Mouse (Mus musculus) lung, embryonic 16.5 days (tissue): ENCODE measurements around the gene Capza2. TPM values are rescaled to one million over a fixed set of nuclear protein-coding genes. Genes with fewer than 3 reads are reported as not detected.

ENCODE experiments used
- ATAC-seq: fragments of 200-750 bp; cut with Nextera tagmentation; 2 replicates; pipeline ENCODE4 v1.8.0; 2017; ENCODE audit warnings: low read depth, mild to moderate bottlenecking, moderate library complexity
- H3K27ac ChIP-seq: fragments of 300-500 bp; sonication (generic); 2 replicates; pipeline ENCODE4 v1.5.1; 2014; ENCODE audit warnings: mild to moderate bottlenecking, control low read depth, low read length
- H3K27me3 ChIP-seq: fragments of 300-500 bp; sonication (generic); 2 replicates; pipeline ENCODE4 v1.6.1; 2014; ENCODE audit warnings: low read depth, low read length, mixed read lengths; ENCODE audit not compliant: control insufficient read depth, insufficient read depth
- H3K36me3 ChIP-seq: fragments of 300-500 bp; sonication (generic); 2 replicates; pipeline ENCODE4 v1.6.1; 2014; ENCODE audit warnings: low read length; ENCODE audit not compliant: control insufficient read depth, insufficient read depth
- H3K4me1 ChIP-seq: fragments of 300-500 bp; sonication (generic); replicated peaks from 2 replicates; pipeline ENCODE4 v1.6.1; 2014; ENCODE audit warnings: low read length, mixed read lengths; ENCODE audit not compliant: control insufficient read depth, insufficient read depth
- H3K4me2 ChIP-seq: fragments of 300-500 bp; sonication (generic); 2 replicates; pipeline ENCODE4 v1.6.1; 2014; ENCODE audit warnings: low read depth, low read length, control low read depth
- H3K4me3 ChIP-seq: fragments of 300-500 bp; sonication (generic); 2 replicates; pipeline ENCODE4 v1.5.1; 2014; ENCODE audit warnings: mild to moderate bottlenecking, low read length, control low read depth
- H3K9ac ChIP-seq: fragments of 300-500 bp; sonication (generic); 2 replicates; pipeline ENCODE4 v1.6.1; 2014; ENCODE audit warnings: low read length, control low read depth
- H3K9me3 ChIP-seq: fragments of 300-500 bp; sonication (generic); 2 replicates; pipeline ENCODE4 v1.6.1; 2016; ENCODE audit warnings: low read length; ENCODE audit not compliant: control insufficient read depth
- WGBS: fragments of 180-500 bp; shearing (Covaris S2); extraction: QIAGEN DNeasy Blood & Tissue Kit; methylation state at CpG from one replicate; pipeline ENCODE4 v1.1.7; 2014; 5-methylcytosine and 5-hydroxymethylcytosine counted together
- polyA plus RNA-seq: library from polyadenylated mRNA; unstranded; fragments of >200 nt; fragmentation: Nextera tagmentation; extraction: Ambion mirVana; gene quantifications from 2 replicates; pipeline ENCODE4 v1.2.1, GENCODE M21; 2015

The Capza2 gene
- polyA plus RNA-seq, 1 experiment from 2014 or later: 241 TPM

GRCm38 (mm10) chr6:17666024-17666423, 30.0 kb downstream of the Capza2 start:
- Histone ChIP-seq H3K4me3 (no peak overlapping the region), H3K4me1 (no peaks in the 10 kb centered on the region), H3K9me3 (no peaks in the 10 kb centered on the region), H3K9ac (no peak overlapping the region), H3K27me3 (no peaks in the 10 kb centered on the region), H3K4me2 (no peak overlapping the region), H3K27ac (no peak overlapping the region), H3K36me3 (peaks cover 43% of the 10 kb centered on the region)
- ATAC-seq: no peak

GRCm38 (mm10) chr6:17667813-17668212, 31.8 kb downstream of the Capza2 start:
- no peak for ATAC-seq
- Histone ChIP-seq H3K9me3 (no peaks in the 10 kb centered on the region), H3K36me3 (peaks cover 34% of the 10 kb centered on the region), H3K9ac (no peak overlapping the region), H3K27me3 (no peaks in the 10 kb centered on the region), H3K4me3 (no peak overlapping the region), H3K27ac (no peak overlapping the region), H3K4me2 (no peak overlapping the region), H3K4me1 (no peaks in the 10 kb centered on the region)
- WGBS: 87% methylated on average over 3 of the region's 3 CpGs

- 95% methylated on average over 12 of the region's 12 CpGs for WGBS
- Histone ChIP-seq H3K9me3 (no peaks in the 10 kb centered on the region), H3K36me3 (peaks cover 29% of the 10 kb centered on the region), H3K27me3 (no peaks in the 10 kb centered on the region), H3K4me2 (no peak overlapping the region), H3K4me3 (no peak overlapping the region), H3K4me1 (no peaks in the 10 kb centered on the region), H3K9ac (no peak overlapping the region), H3K27ac (no peak overlapping the region)
- ATAC-seq: no peak
These were observed 32.3 kb downstream of the Capza2 start for GRCm38 (mm10) chr6:17668334-17668733.

GRCm38 (mm10) chr6:17669826-17670225, 33.8 kb downstream of the Capza2 start:
- no peaks in the 10 kb centered on the region for H3K27me3 ChIP-seq
- H3K36me3 ChIP-seq: peaks cover 24% of the 10 kb centered on the region
- no peak overlapping the region for H3K4me2 ChIP-seq
- no peaks in the 10 kb centered on the region for H3K9me3 ChIP-seq
- no peaks in the 10 kb centered on the region for H3K4me1 ChIP-seq
- 71% methylated on average over 2 of the region's 2 CpGs for WGBS
- ATAC-seq: no peak
- no peak overlapping the region for H3K9ac ChIP-seq
- no peak overlapping the region for H3K27ac ChIP-seq
- no peak overlapping the region for H3K4me3 ChIP-seq

GRCm38 (mm10) chr6:17675019-17675756, 39.2 kb downstream of the Capza2 start:
- peak; percentile 79 for ATAC-seq
- Histone ChIP-seq H3K4me1 (no peaks in the 10 kb centered on the region), H3K27me3 (no peaks in the 10 kb centered on the region), H3K9me3 (no peaks in the 10 kb centered on the region), H3K4me3 (no peak overlapping the region), H3K9ac (no peak overlapping the region), H3K36me3 (no peaks in the 10 kb centered on the region), H3K27ac (no peak overlapping the region), H3K4me2 (0 out of 2 replicates have a peak overlapping the region, but pooled peaks have one; percentile 10)
- 22% methylated on average over 12 of the region's 12 CpGs for WGBS

GRCm38 (mm10) chr6:17677008-17677407, 41.0 kb downstream of the Capza2 start:
- no peak for ATAC-seq
- H3K9me3 ChIP-seq: no peaks in the 10 kb centered on the region
- no peak overlapping the region for H3K4me2 ChIP-seq
- no peaks in the 10 kb centered on the region for H3K4me1 ChIP-seq
- H3K4me3 ChIP-seq: no peak overlapping the region
- H3K27me3 ChIP-seq: no peaks in the 10 kb centered on the region
- H3K9ac ChIP-seq: no peak overlapping the region
- H3K36me3 ChIP-seq: no peaks in the 10 kb centered on the region
- no peak overlapping the region for H3K27ac ChIP-seq
- WGBS: 73% methylated on average over 2 of the region's 2 CpGs

GRCm38 (mm10) chr6:17680266-17680925, 44.4 kb downstream of the Capza2 start:
- WGBS: 78% methylated on average over 6 of the region's 6 CpGs
- no peaks in the 10 kb centered on the region for H3K36me3 ChIP-seq
- H3K4me3 ChIP-seq: no peak overlapping the region
- ATAC-seq: no peak
- no peak overlapping the region for H3K9ac ChIP-seq
- H3K4me2 ChIP-seq: no peak overlapping the region
- H3K27ac ChIP-seq: no peak overlapping the region
- H3K4me1 ChIP-seq: no peaks in the 10 kb centered on the region
- no peaks in the 10 kb centered on the region for H3K27me3 ChIP-seq
- H3K9me3 ChIP-seq: no peaks in the 10 kb centered on the region

- Histone ChIP-seq H3K4me1 (no peaks in the 10 kb centered on the region), H3K9ac (no peak overlapping the region), H3K36me3 (no peaks in the 10 kb centered on the region), H3K27ac (no peak overlapping the region), H3K4me3 (no peak overlapping the region), H3K4me2 (no peak overlapping the region), H3K9me3 (no peaks in the 10 kb centered on the region), H3K27me3 (no peaks in the 10 kb centered on the region)
- no peak for ATAC-seq
- WGBS: 92% methylated on average over 8 of the region's 8 CpGs
These were observed 45.8 kb downstream of the Capza2 start for GRCm38 (mm10) chr6:17681810-17682209.

- H3K36me3 ChIP-seq: no peaks in the 10 kb centered on the region
- H3K9ac ChIP-seq: no peak overlapping the region
- H3K9me3 ChIP-seq: peaks cover 2% of the 10 kb centered on the region; the same call in 1 of the 2 replicates
- ATAC-seq: no peak
- no peak overlapping the region for H3K4me2 ChIP-seq
- H3K4me1 ChIP-seq: peaks cover 2% of the 10 kb centered on the region; the same call in 1 of the 2 replicates
- WGBS: 60% methylated on average over 5 of the region's 5 CpGs
- no peak overlapping the region for H3K4me3 ChIP-seq
- no peaks in the 10 kb centered on the region for H3K27me3 ChIP-seq
- H3K27ac ChIP-seq: no peak overlapping the region
These were observed 52.6 kb downstream of the Capza2 start for GRCm38 (mm10) chr6:17688676-17689075.
